Mouse (Mus musculus) embryonic facial prominence, embryonic 14.5 days (tissue): ENCODE results near the gene Cep128. TPM values are rescaled to one million over a fixed set of nuclear protein-coding genes. Genes with fewer than 3 reads are reported as not detected.

Source experiments
- ATAC-seq: fragments of 200-750 bp; cut with Nextera tagmentation; 2 replicates; pipeline ENCODE4 v1.8.0; 2017; ENCODE audit warnings: low read depth, moderate number of reproducible peaks, moderate TSS enrichment
- DNase-seq: peaks from one replicate; pipeline ENCODE4 v3.0.0-alpha.2; 2015; ENCODE audit warnings: low spot score
- H3K27ac ChIP-seq: fragments of 300-500 bp; sonication (generic); replicated peaks from 2 replicates; pipeline ENCODE4 v1.5.1; 2014; ENCODE audit warnings: low read depth, mild to moderate bottlenecking, low read length, moderate library complexity
- H3K27me3 ChIP-seq: fragments of 300-500 bp; sonication (generic); replicated peaks from 2 replicates; pipeline ENCODE4 v1.6.1; 2014; ENCODE audit warnings: low read length; ENCODE audit not compliant: control insufficient read depth, insufficient read depth
- H3K36me3 ChIP-seq: fragments of 300-500 bp; sonication (generic); 2 replicates; pipeline ENCODE4 v1.6.1; 2014; ENCODE audit warnings: low read length, mixed read lengths; ENCODE audit not compliant: control insufficient read depth, insufficient read depth
- H3K4me1 ChIP-seq: fragments of 300-500 bp; sonication (generic); 2 replicates; pipeline ENCODE4 v1.6.1; 2014; ENCODE audit warnings: antibody characterized with exemption, low read length; ENCODE audit not compliant: control insufficient read depth, insufficient read depth
- H3K4me2 ChIP-seq: fragments of 300-500 bp; sonication (generic); 2 replicates; pipeline ENCODE4 v1.6.1; 2014; ENCODE audit warnings: low read depth, mild to moderate bottlenecking, low read length, moderate library complexity, mixed read lengths
- H3K4me3 ChIP-seq: fragments of 300-500 bp; sonication (generic); 2 replicates; pipeline ENCODE4 v1.5.1; 2014; ENCODE audit warnings: low read depth, mild to moderate bottlenecking, low read length
- H3K9ac ChIP-seq: fragments of 300-500 bp; sonication (generic); 2 replicates; pipeline ENCODE4 v1.6.1; 2014; ENCODE audit warnings: low read depth, mild to moderate bottlenecking, low read length, moderate library complexity, mixed read lengths
- H3K9me3 ChIP-seq: fragments of 300-500 bp; sonication (generic); 2 replicates; pipeline ENCODE4 v1.6.1; 2016; ENCODE audit warnings: low read length; ENCODE audit not compliant: control insufficient read depth
- WGBS: fragments of 180-500 bp; shearing (Covaris S2); extraction: QIAGEN DNeasy Blood & Tissue Kit; methylation state at CpG from one replicate; pipeline ENCODE4 v1.1.7; 2014; 5-methylcytosine and 5-hydroxymethylcytosine counted together
- polyA plus RNA-seq: library from polyadenylated mRNA; unstranded; fragments of >200 nt; fragmentation: Nextera tagmentation; extraction: Ambion mirVana; gene quantifications from 2 replicates; pipeline ENCODE4 v1.2.1, GENCODE M21; 2014

Cep128 gene
- polyA plus RNA-seq, 1 experiment from 2014 or later, result 8.2 TPM

GRCm38 (mm10) chr12:91262801-91263200 is 121.4 kb downstream of the Cep128 start:
- Histone ChIP-seq H3K4me3 (no peak overlapping the region), H3K27me3 (no peaks in the 10 kb centered on the region), H3K36me3 (0 out of 2 replicates have a peak, but pooled peaks cover 5% of the 10 kb centered on the region), H3K4me1 (no peaks in the 10 kb centered on the region), H3K9ac (no peak overlapping the region), H3K4me2 (no peak overlapping the region), H3K9me3 (no peaks in the 10 kb centered on the region), H3K27ac (no peak overlapping the region)
- ATAC-seq (no peak; the same call in 1 of the 2 replicates), DNase-seq (peak; percentile 48)
- 66% methylated on average over 3 of the region's 3 CpGs for WGBS

GRCm38 (mm10) chr12:91256334-91256733 is 127.9 kb downstream of the Cep128 start:
- H3K4me2 ChIP-seq, result no peak overlapping the region
- no peaks in the 10 kb centered on the region for H3K27me3 ChIP-seq
- WGBS, result 89% methylated on average over 7 of the region's 7 CpGs
- DNase-seq, result no peak
- H3K4me3 ChIP-seq, result no peak overlapping the region
- no peak for ATAC-seq
- H3K9me3 ChIP-seq, result no peaks in the 10 kb centered on the region
- no peak overlapping the region for H3K27ac ChIP-seq
- no peak overlapping the region for H3K9ac ChIP-seq
- no peaks in the 10 kb centered on the region for H3K4me1 ChIP-seq
- 0 out of 2 replicates have a peak, but pooled peaks cover 5% of the 10 kb centered on the region for H3K36me3 ChIP-seq

- H3K4me1 ChIP-seq, result no peaks in the 10 kb centered on the region
- 0 out of 2 replicates have a peak, but pooled peaks cover 4% of the 10 kb centered on the region for H3K36me3 ChIP-seq
- ATAC-seq (no peak), DNase-seq (no peak)
- no peak overlapping the region for H3K4me2 ChIP-seq
- H3K4me3 ChIP-seq, result no peak overlapping the region
- H3K27me3 ChIP-seq, result no peaks in the 10 kb centered on the region
- WGBS, result 94% methylated on average over 6 of the region's 6 CpGs
- no peaks in the 10 kb centered on the region for H3K9me3 ChIP-seq
- no peak overlapping the region for H3K9ac ChIP-seq
- H3K27ac ChIP-seq, result no peak overlapping the region
These were observed 129.4 kb downstream of the Cep128 start for GRCm38 (mm10) chr12:91254831-91255230.

- Histone ChIP-seq H3K4me2 (no peak overlapping the region), H3K4me3 (no peak overlapping the region), H3K4me1 (no peaks in the 10 kb centered on the region), H3K9me3 (no peaks in the 10 kb centered on the region), H3K27me3 (no peaks in the 10 kb centered on the region), H3K36me3 (no peaks in the 10 kb centered on the region), H3K27ac (no peak overlapping the region), H3K9ac (no peak overlapping the region)
- DNase-seq, result no peak
- WGBS, result 88% methylated on average over 7 of the region's 7 CpGs
- ATAC-seq, result no peak
These were observed 163.6 kb downstream of the Cep128 start for GRCm38 (mm10) chr12:91220609-91221008.

- H3K9me3 ChIP-seq, result no peaks in the 10 kb centered on the region
- H3K36me3 ChIP-seq, result no peaks in the 10 kb centered on the region
- H3K9ac ChIP-seq, result no peak overlapping the region
- no peaks in the 10 kb centered on the region for H3K4me1 ChIP-seq
- no peaks in the 10 kb centered on the region for H3K27me3 ChIP-seq
- H3K4me3 ChIP-seq, result no peak overlapping the region
- ATAC-seq (no peak), DNase-seq (no peak)
- 84% methylated on average over 3 of the region's 3 CpGs for WGBS
- no peak overlapping the region for H3K4me2 ChIP-seq
- no peak overlapping the region for H3K27ac ChIP-seq
These were observed 178.7 kb downstream of the Cep128 start for GRCm38 (mm10) chr12:91205550-91205949.

GRCm38 (mm10) chr12:91204330-91204729 is 179.9 kb downstream of the Cep128 start:
- WGBS, result 86% methylated on average over 3 of the region's 3 CpGs

GRCm38 (mm10) chr12:91202496-91202895 is 181.7 kb downstream of the Cep128 start:
- H3K9me3 ChIP-seq, result no peaks in the 10 kb centered on the region
- 85% methylated on average over 1 of the region's 1 CpGs for WGBS
- H3K4me3 ChIP-seq, result no peak overlapping the region
- no peaks in the 10 kb centered on the region for H3K4me1 ChIP-seq
- no peak overlapping the region for H3K27ac ChIP-seq
- H3K4me2 ChIP-seq, result no peak overlapping the region
- DNase-seq (no peak), ATAC-seq (no peak)
- H3K36me3 ChIP-seq, result no peaks in the 10 kb centered on the region
- H3K27me3 ChIP-seq, result no peaks in the 10 kb centered on the region
- no peak overlapping the region for H3K9ac ChIP-seq

More at GRCm38 (mm10) chr12:91204330-91204729, 179.9 kb downstream of the Cep128 start:
- Histone ChIP-seq H3K27ac (no peak overlapping the region), H3K36me3 (no peaks in the 10 kb centered on the region), H3K4me2 (no peak overlapping the region), H3K4me1 (no peaks in the 10 kb centered on the region), H3K9ac (no peak overlapping the region), H3K27me3 (no peaks in the 10 kb centered on the region), H3K9me3 (no peaks in the 10 kb centered on the region), H3K4me3 (no peak overlapping the region)
- ATAC-seq (no peak), DNase-seq (no peak)

- Histone ChIP-seq H3K27ac (no peak overlapping the region), H3K36me3 (no peaks in the 10 kb centered on the region), H3K9me3 (no peaks in the 10 kb centered on the region), H3K27me3 (no peaks in the 10 kb centered on the region), H3K4me3 (no peak overlapping the region), H3K9ac (no peak overlapping the region), H3K4me2 (no peak overlapping the region), H3K4me1 (no peaks in the 10 kb centered on the region)
- DNase-seq (no peak), ATAC-seq (no peak)
- WGBS, result 27% methylated on average over 4 of the region's 4 CpGs
These were observed 195.1 kb downstream of the Cep128 start for GRCm38 (mm10) chr12:91189111-91189510.

- Histone ChIP-seq H3K4me1 (no peaks in the 10 kb centered on the region), H3K27ac (no peak overlapping the region), H3K9ac (no peak overlapping the region), H3K4me3 (no peak overlapping the region), H3K9me3 (no peaks in the 10 kb centered on the region), H3K27me3 (no peaks in the 10 kb centered on the region), H3K4me2 (no peak overlapping the region), H3K36me3 (no peaks in the 10 kb centered on the region)
- DNase-seq (no peak), ATAC-seq (no peak)
- WGBS, result 69% methylated on average over 5 of the region's 5 CpGs
These were observed 198.6 kb downstream of the Cep128 start for GRCm38 (mm10) chr12:91185564-91185963.
